10 mouse cellular contexts compared by ENCODE assay signal in the genomic region with DNA sequence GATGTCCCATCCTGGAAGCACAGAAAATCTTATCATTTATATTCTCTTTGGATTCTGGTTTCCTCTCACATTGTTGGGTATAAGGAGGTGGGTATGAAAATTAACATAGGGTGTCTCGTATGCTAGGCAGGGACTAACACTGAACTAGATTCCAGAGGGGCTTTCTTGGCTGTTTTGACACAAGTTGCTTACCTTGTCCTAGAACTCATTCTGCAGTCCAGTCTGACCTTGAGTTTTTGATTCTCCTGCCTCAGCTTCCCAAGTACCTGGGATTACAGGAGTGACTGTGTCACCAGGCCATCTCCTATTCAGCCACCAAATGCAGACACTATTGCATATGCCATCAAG. TPM values are rescaled to one million over a fixed set of nuclear protein-coding genes. Genes with fewer than 3 reads are reported as not detected.
DNase-seq lines count a peak whose midpoint lies in the region; ATAC-seq and TF ChIP-seq lines count a peak whose summit lies in the region.
"Had no signal": no experiment of that assay in that cellular context is flagged by ENCODE, and none has a peak within 500 bp of the region (broad histone marks: within the 10 kb centered on the region; RNA-seq: fewer than 3 reads in every experiment).

No protein-coding gene starts in this region.

- H3K4me1 ChIP-seq in forebrain, embryonic 10.5 days = peaks cover 44% of the 10 kb centered on the region
- peaks cover 26% of the 10 kb centered on the region for H3K4me1 ChIP-seq in forebrain, embryonic 15.5 days
- H3K4me1 ChIP-seq in kidney, embryonic 16.5 days (ENCODE audit: insufficient read depth, low read length) = peaks cover 28% of the 10 kb centered on the region
- H3K4me1 ChIP-seq in cortical plate, adult 2 months (ENCODE audit: control insufficient read depth, insufficient read depth, low read length) = no peaks in the 10 kb centered on the region; the same call in 1 of the 2 replicates
- peaks cover 35% of the 10 kb centered on the region for H3K4me1 ChIP-seq in liver, postnatal 0 days (ENCODE audit: insufficient read depth)

- no peak overlapping the region; the same call in 1 of the 2 replicates for H3K27ac ChIP-seq in forebrain, embryonic 10.5 days
- H3K27ac ChIP-seq in forebrain, embryonic 15.5 days (replicated peaks) = no peak overlapping the region
- no peak overlapping the region for H3K27ac ChIP-seq in kidney, embryonic 16.5 days (ENCODE audit: low read length)
- no peak overlapping the region for H3K27ac ChIP-seq in cortical plate, adult 2 months (ENCODE audit: insufficient read depth, low read length)
- H3K27ac ChIP-seq in liver, postnatal 0 days (ENCODE audit: low read depth) = peak overlapping the region; percentile 97

- no peak for ATAC-seq in forebrain, embryonic 15.5 days (replicated peaks)
- no peak for ATAC-seq in kidney, embryonic 16.5 days (ENCODE audit: low FRiP score, low TSS enrichment)
- ATAC-seq in liver, postnatal 0 days = no peak
- no peak for ATAC-seq in megakaryocyte progenitor cell, adult 5-6 weeks (replicated peaks; ENCODE audit: poor library complexity)

- H3K36me3 ChIP-seq in forebrain, embryonic 10.5 days (replicated peaks) = no peaks in the 10 kb centered on the region
- H3K36me3 ChIP-seq in forebrain, embryonic 15.5 days = no peaks in the 10 kb centered on the region
- H3K36me3 ChIP-seq in kidney, embryonic 16.5 days (ENCODE audit: insufficient read depth, low read length) = no peaks in the 10 kb centered on the region
- H3K36me3 ChIP-seq in liver, postnatal 0 days (replicated peaks; ENCODE audit: insufficient read depth, low read length) = no peaks in the 10 kb centered on the region; the same call in 1 of the 2 replicates

- no peak for TF ChIP-seq POLR2A in cortical plate, adult 2 months (IDR thresholded peaks at IDR 0.05; ENCODE audit: extremely low read depth, insufficient read depth, low read length)

- TF ChIP-seq CTCF in cortical plate, adult 2 months (IDR thresholded peaks at IDR 0.05; ENCODE audit: extremely low read depth, insufficient read depth, low read length) = no peak
- TF ChIP-seq CTCF in liver, postnatal 0 days (IDR thresholded peaks at IDR 0.05; ENCODE audit: low read depth) = no peak

- H3K27me3 ChIP-seq in forebrain, embryonic 10.5 days (ENCODE audit: poor library complexity, severe bottlenecking) = peaks cover 100% of the 10 kb centered on the region
- H3K27me3 ChIP-seq in forebrain, embryonic 15.5 days = peaks cover 42% of the 10 kb centered on the region
- peaks cover 56% of the 10 kb centered on the region for H3K27me3 ChIP-seq in kidney, embryonic 16.5 days (ENCODE audit: insufficient read depth, low read length)
- H3K27me3 ChIP-seq in liver, postnatal 0 days (ENCODE audit: insufficient read depth, low read length) = no peaks in the 10 kb centered on the region

- H3K9me3 ChIP-seq in forebrain, embryonic 10.5 days = no peaks in the 10 kb centered on the region
- no peaks in the 10 kb centered on the region for H3K9me3 ChIP-seq in forebrain, embryonic 15.5 days
- no peaks in the 10 kb centered on the region for H3K9me3 ChIP-seq in kidney, embryonic 16.5 days (ENCODE audit: low read length)
- H3K9me3 ChIP-seq in liver, postnatal 0 days (ENCODE audit: low read length) = no peaks in the 10 kb centered on the region

- peak; percentile 38; the same call in 1 of the 2 replicates for TF ChIP-seq EP300 in liver, postnatal 0 days (IDR thresholded peaks at IDR 0.05; ENCODE audit: low read depth)

- H3K9ac ChIP-seq in forebrain, embryonic 15.5 days (replicated peaks) = no peak overlapping the region
- H3K9ac ChIP-seq in kidney, embryonic 16.5 days (replicated peaks; ENCODE audit: low read length) = no peak overlapping the region
- peak overlapping the region; percentile 85 for H3K9ac ChIP-seq in liver, postnatal 0 days (replicated peaks)

- peak overlapping the region; percentile 52 for H3K4me3 ChIP-seq in forebrain, embryonic 10.5 days
- no peak overlapping the region for H3K4me3 ChIP-seq in forebrain, embryonic 15.5 days
- peak overlapping the region; percentile 59 for H3K4me3 ChIP-seq in kidney, embryonic 16.5 days (ENCODE audit: low read length)
- H3K4me3 ChIP-seq in cortical plate, adult 2 months (ENCODE audit: insufficient read depth, low read length) = peak overlapping the region; percentile 68
- H3K4me3 ChIP-seq in liver, postnatal 0 days (ENCODE audit: low read depth, low read length) = peak overlapping the region; percentile 72

- H3K4me2 ChIP-seq in forebrain, embryonic 15.5 days (replicated peaks) = no peak overlapping the region
- H3K4me2 ChIP-seq in kidney, embryonic 16.5 days (replicated peaks; ENCODE audit: low read depth, low read length) = peak overlapping the region; percentile 84
- H3K4me2 ChIP-seq in liver, postnatal 0 days (ENCODE audit: low read depth, low read length) = peak overlapping the region; percentile 82

- WGBS in forebrain, embryonic 10.5 days = 65% methylated on average over 1 of the region's 1 CpGs
- WGBS in forebrain, embryonic 15.5 days = 86% methylated on average over 1 of the region's 1 CpGs
- 73% methylated on average over 1 of the region's 1 CpGs for WGBS in kidney, embryonic 16.5 days
- 50% methylated on average over 1 of the region's 1 CpGs for WGBS in liver, postnatal 0 days (ENCODE audit: insufficient replicate concordance)

- DNase-seq in forebrain, embryonic 10.5 days (ENCODE audit: extremely low spot score, low spot score) = no peak
- DNase-seq in kidney, adult 18-20 months = no peak
- DNase-seq in liver, postnatal 0 days = no peak
- no peak for DNase-seq in spleen, adult 12 weeks (ENCODE audit: low spot score)
- DNase-seq: lung, adult 18-20 months had no signal

RNA-seq across cellular contexts. Expression of a gene that starts 1.7 kb away (rescaled TPM):
- 204 and 219 TPM in 2 replicates for polyA plus RNA-seq in forebrain, embryonic 10.5 days (2016; fragmentation: Nextera tagmentation; extraction: Ambion mirVana)
- polyA plus RNA-seq in forebrain, embryonic 15.5 days (2015; fragmentation: Nextera tagmentation; extraction: Ambion mirVana) = 85.2 and 100 TPM in 2 replicates
- polyA plus RNA-seq in kidney, embryonic 16.5 days (2015; fragmentation: Nextera tagmentation; extraction: Ambion mirVana) = 543 and 568 TPM in 2 replicates
- polyA plus RNA-seq in cortical plate, adult 2 months (2012; rRNA removed) = 1,137 and 1,412 TPM in 2 replicates
- 2,663 and 3,863 TPM in 2 replicates for polyA plus RNA-seq in liver, postnatal 0 days (2015; fragmentation: Nextera tagmentation; extraction: Ambion mirVana)
- total RNA-seq in megakaryocyte progenitor cell, adult 5-6 weeks (2015) = 232 and 285 TPM in 2 replicates
- total RNA-seq in megakaryocyte progenitor cell, adult 5-6 weeks (2017) = 321 and 389 TPM in 2 replicates

RNA-seq across cellular contexts. Expression of a gene that starts 8.1 kb away (rescaled TPM):
- 55.1 and 68.7 TPM in 2 replicates for polyA plus RNA-seq in forebrain, embryonic 10.5 days (2016; fragmentation: Nextera tagmentation; extraction: Ambion mirVana)
- polyA plus RNA-seq in forebrain, embryonic 15.5 days (2015; fragmentation: Nextera tagmentation; extraction: Ambion mirVana) = 35.4 and 38.4 TPM in 2 replicates
- 143 and 167 TPM in 2 replicates for polyA plus RNA-seq in kidney, embryonic 16.5 days (2015; fragmentation: Nextera tagmentation; extraction: Ambion mirVana)
- polyA plus RNA-seq in cortical plate, adult 2 months (2012; rRNA removed) = 559 and 591 TPM in 2 replicates
- polyA plus RNA-seq in liver, postnatal 0 days (2015; fragmentation: Nextera tagmentation; extraction: Ambion mirVana) = 507 and 771 TPM in 2 replicates
- total RNA-seq in megakaryocyte progenitor cell, adult 5-6 weeks (2015) = 24.5 and 53.6 TPM in 2 replicates
- 35.6 and 47.5 TPM in 2 replicates for total RNA-seq in megakaryocyte progenitor cell, adult 5-6 weeks (2017)

RNA-seq across cellular contexts. Expression of a gene that starts 28.1 kb away (rescaled TPM):
- polyA plus RNA-seq in forebrain, embryonic 10.5 days (2016; fragmentation: Nextera tagmentation; extraction: Ambion mirVana) = 20.7 and 21.5 TPM in 2 replicates
- polyA plus RNA-seq in forebrain, embryonic 15.5 days (2015; fragmentation: Nextera tagmentation; extraction: Ambion mirVana) = 249 and 258 TPM in 2 replicates
- 1.6 and 3.0 TPM in 2 replicates for polyA plus RNA-seq in kidney, embryonic 16.5 days (2015; fragmentation: Nextera tagmentation; extraction: Ambion mirVana)
- 1,778 and 1,863 TPM in 2 replicates for polyA plus RNA-seq in cortical plate, adult 2 months (2012; rRNA removed)
- not detected in 2 replicates for polyA plus RNA-seq in liver, postnatal 0 days (2015; fragmentation: Nextera tagmentation; extraction: Ambion mirVana)
- total RNA-seq in megakaryocyte progenitor cell, adult 5-6 weeks (2015) = not detected in 2 replicates
- total RNA-seq in megakaryocyte progenitor cell, adult 5-6 weeks (2017) = not detected in 2 replicates

RNA-seq across cellular contexts. Expression of a gene that starts 33.8 kb away (rescaled TPM):
- polyA plus RNA-seq in forebrain, embryonic 10.5 days (2016; fragmentation: Nextera tagmentation; extraction: Ambion mirVana) = 155 and 164 TPM in 2 replicates
- polyA plus RNA-seq in forebrain, embryonic 15.5 days (2015; fragmentation: Nextera tagmentation; extraction: Ambion mirVana) = 63.0 and 66.3 TPM in 2 replicates
- polyA plus RNA-seq in kidney, embryonic 16.5 days (2015; fragmentation: Nextera tagmentation; extraction: Ambion mirVana) = 92.3 and 94.2 TPM in 2 replicates
- 26.5 and 27.2 TPM in 2 replicates for polyA plus RNA-seq in cortical plate, adult 2 months (2012; rRNA removed)
- 13.4 and 18.2 TPM in 2 replicates for polyA plus RNA-seq in liver, postnatal 0 days (2015; fragmentation: Nextera tagmentation; extraction: Ambion mirVana)
- 26.7 and 32.4 TPM in 2 replicates for total RNA-seq in megakaryocyte progenitor cell, adult 5-6 weeks (2015)
- total RNA-seq in megakaryocyte progenitor cell, adult 5-6 weeks (2017) = 36.3 and 46.1 TPM in 2 replicates

RNA-seq across cellular contexts. Expression of a gene that starts 43.5 kb away (rescaled TPM):
- not detected in 2 replicates for polyA plus RNA-seq in forebrain, embryonic 10.5 days (2016; fragmentation: Nextera tagmentation; extraction: Ambion mirVana)
- not detected in 2 replicates for polyA plus RNA-seq in forebrain, embryonic 15.5 days (2015; fragmentation: Nextera tagmentation; extraction: Ambion mirVana)
- not detected in 2 replicates for polyA plus RNA-seq in kidney, embryonic 16.5 days (2015; fragmentation: Nextera tagmentation; extraction: Ambion mirVana)
- not detected in 2 replicates for polyA plus RNA-seq in cortical plate, adult 2 months (2012; rRNA removed)
- not detected in 2 replicates for polyA plus RNA-seq in liver, postnatal 0 days (2015; fragmentation: Nextera tagmentation; extraction: Ambion mirVana)
- total RNA-seq in megakaryocyte progenitor cell, adult 5-6 weeks (2015) = not detected in 2 replicates
- total RNA-seq in megakaryocyte progenitor cell, adult 5-6 weeks (2017) = not detected in 2 replicates
- polyA plus RNA-seq: testis, adult 2 months had no signal

Comparison
In these comparisons a context has a peak if more than half of its experiments do, and no peak if none do; other contexts are left out.
1. RNA of a gene that starts 28.1 kb away (polyA plus RNA-seq): 1,778 to 1,863 TPM in cortical plate, adult 2 months and 249 to 258 TPM in forebrain, embryonic 15.5 days; 20.7 to 21.5 TPM in forebrain, embryonic 10.5 days, 1.6 to 3.0 TPM in kidney, embryonic 16.5 days and not detected in liver, postnatal 0 days; every median in the first group is over 10 times any median in the second.